Mouse (Mus musculus): ENCODE measurements around the gene Tns2. TPM values are rescaled to one million over a fixed set of nuclear protein-coding genes. Genes with fewer than 3 reads are reported as not detected.

Tns2 gene
- polyA plus RNA-seq (2015; fragmentation: Nextera tagmentation; extraction: Ambion mirVana) = 30.7 and 39.4 TPM in 2 replicates

GRCm38 (mm10) chr15:102100161-102100981, at the start of gene Tns2:
Tns2 (plus strand) TSS chr15:102100413.

GRCm38 (mm10) chr15:102073559-102074069, 26.6 kb upstream of the Tns2 start, which contains the start of gene Eif4b:
Eif4b (plus strand) TSS chr15:102073773.

GRCm38 (mm10) chr15:102136129-102136758, 36.0 kb downstream of the Tns2 start, which contains the start of gene Spryd3:
Spryd3 (minus strand) TSS chr15:102136234.

GRCm38 (mm10) chr15:102144274-102144711, 44.1 kb downstream of the Tns2 start, which contains the start of gene Igfbp6:
Igfbp6 (plus strand) TSS chr15:102144362.

GRCm38 (mm10) chr15:102150301-102151135, 50.3 kb downstream of the Tns2 start, which contains the start of gene Soat2:
Soat2 (plus strand) TSS chr15:102150526.

Other genes with a start within 250 kb of the Tns2 start
- gene Krt1, start 249.6 kb upstream of the Tns2 start, polyA plus RNA-seq (2015; fragmentation: Nextera tagmentation; extraction: Ambion mirVana) = 1.1 and 3.8 TPM in 2 replicates
- not detected in 2 replicates for gene Krt77, start 230.7 kb upstream of the Tns2 start, polyA plus RNA-seq (2015; fragmentation: Nextera tagmentation; extraction: Ambion mirVana)
- gene Krt76, start 207.5 kb upstream of the Tns2 start, polyA plus RNA-seq (2015; fragmentation: Nextera tagmentation; extraction: Ambion mirVana) = 0.05 and 0.10 TPM in 2 replicates
- gene Krt4, start 175.7 kb upstream of the Tns2 start, polyA plus RNA-seq (2015; fragmentation: Nextera tagmentation; extraction: Ambion mirVana) = 0.12 and 8.4 TPM in 2 replicates
- 0.06 and 0.18 TPM in 2 replicates for gene Krt79, start 160.1 kb upstream of the Tns2 start, polyA plus RNA-seq (2015; fragmentation: Nextera tagmentation; extraction: Ambion mirVana)
- 0.04 and 0.24 TPM in 2 replicates for gene Krt78, start 146.1 kb upstream of the Tns2 start, polyA plus RNA-seq (2015; fragmentation: Nextera tagmentation; extraction: Ambion mirVana)
- gene Krt8, start 95.9 kb upstream of the Tns2 start, polyA plus RNA-seq (2015; fragmentation: Nextera tagmentation; extraction: Ambion mirVana) = 16.4 and 18.5 TPM in 2 replicates
- gene Krt18, start 72.2 kb upstream of the Tns2 start, polyA plus RNA-seq (2015; fragmentation: Nextera tagmentation; extraction: Ambion mirVana) = 17.9 and 22.7 TPM in 2 replicates
- gene Eif4b, start 26.6 kb upstream of the Tns2 start, polyA plus RNA-seq (2015; fragmentation: Nextera tagmentation; extraction: Ambion mirVana) = 56.3 and 69.5 TPM in 2 replicates
- 25.6 and 29.0 TPM in 2 replicates for gene Spryd3, start 35.8 kb downstream of the Tns2 start, polyA plus RNA-seq (2015; fragmentation: Nextera tagmentation; extraction: Ambion mirVana)
- gene Igfbp6, start 43.9 kb downstream of the Tns2 start, polyA plus RNA-seq (2015; fragmentation: Nextera tagmentation; extraction: Ambion mirVana) = 140 and 238 TPM in 2 replicates
- 0.69 and 0.79 TPM in 2 replicates for gene Soat2, start 50.1 kb downstream of the Tns2 start, polyA plus RNA-seq (2015; fragmentation: Nextera tagmentation; extraction: Ambion mirVana)
- gene Zfp740, start 102.8 kb downstream of the Tns2 start, polyA plus RNA-seq (2015; fragmentation: Nextera tagmentation; extraction: Ambion mirVana) = 24.1 and 32.2 TPM in 2 replicates
- 66.5 and 80.5 TPM in 2 replicates for gene Csad, start 104.3 kb downstream of the Tns2 start, polyA plus RNA-seq (2015; fragmentation: Nextera tagmentation; extraction: Ambion mirVana)
- 0.90 and 2.7 TPM in 2 replicates for gene Itgb7, start 131.5 kb downstream of the Tns2 start, polyA plus RNA-seq (2015; fragmentation: Nextera tagmentation; extraction: Ambion mirVana)
- gene Rarg, start 157.1 kb downstream of the Tns2 start, polyA plus RNA-seq (2015; fragmentation: Nextera tagmentation; extraction: Ambion mirVana) = 16.1 and 19.9 TPM in 2 replicates
- 0.19 and 0.49 TPM in 2 replicates for gene Gm9918, start 170.2 kb downstream of the Tns2 start, polyA plus RNA-seq (2015; fragmentation: Nextera tagmentation; extraction: Ambion mirVana)
- 42.8 and 60.8 TPM in 2 replicates for gene Mfsd5, start 179.0 kb downstream of the Tns2 start, polyA plus RNA-seq (2015; fragmentation: Nextera tagmentation; extraction: Ambion mirVana)
- gene Espl1, start 195.9 kb downstream of the Tns2 start, polyA plus RNA-seq (2015; fragmentation: Nextera tagmentation; extraction: Ambion mirVana) = 4.3 and 4.6 TPM in 2 replicates
- 557 and 831 TPM in 2 replicates for gene Pfdn5, start 225.7 kb downstream of the Tns2 start, polyA plus RNA-seq (2015; fragmentation: Nextera tagmentation; extraction: Ambion mirVana)
- 70.0 and 81.2 TPM in 2 replicates for gene Myg1, start 231.3 kb downstream of the Tns2 start, polyA plus RNA-seq (2015; fragmentation: Nextera tagmentation; extraction: Ambion mirVana)